Mouse (Mus musculus): ENCODE data around the gene Hspb2. TPM values are rescaled to one million over a fixed set of nuclear protein-coding genes. Genes with fewer than 3 reads are reported as not detected.
A peak's percentile ranks its signal among the peaks of the same experiment; 100 is the strongest.

Hspb2 gene
- total RNA-seq, 2 experiments from 2014 or later = 119 to 133 TPM

- peak; percentile 95 to 96 for DNase-seq
- intact Hi-C loops (cut with DNase I) = loop anchor here (1.0 kb wide), 1 partner anchor 30 kb away; no protein-coding TSS in a partner anchor
These were observed 846 bp upstream of the Hspb2 start for GRCm38 (mm10) chr9:50752784-50753615.

- intact Hi-C loops (cut with DNase I) = no loop called here
- DNase-seq = peak; percentile 49 to 50
These were observed 831 bp downstream of the Hspb2 start, which contains the start of gene Cryab for GRCm38 (mm10) chr9:50751323-50751722. TSS of gene Cryab (plus strand) at chr9:50751325.

GRCm38 (mm10) chr9:50750706-50751105 lies 1.4 kb downstream of the Hspb2 start:
- peak in 1 of 2 experiments; percentile 48 for DNase-seq

GRCm38 (mm10) chr9:50746214-50746677 lies 5.9 kb downstream of the Hspb2 start, which contains the start of gene 2310030G06Rik:
TSS of gene 2310030G06Rik (minus strand) at chr9:50746536.
- intact Hi-C loops (cut with DNase I) = no loop called here
- DNase-seq = peak in 1 of 2 experiments; percentile 46

More at GRCm38 (mm10) chr9:50750706-50751105, 1.4 kb downstream of the Hspb2 start:
- intact Hi-C loops (cut with DNase I) = no loop called here

- DNase-seq = no peak
- intact Hi-C loops (cut with DNase I) = no loop called here
These were observed 6.3 kb downstream of the Hspb2 start for GRCm38 (mm10) chr9:50745806-50746205.

- intact Hi-C loops (cut with DNase I) = no loop called here
- DNase-seq = no peak
These were observed 9.4 kb downstream of the Hspb2 start for GRCm38 (mm10) chr9:50742744-50743143.

GRCm38 (mm10) chr9:50742261-50742660 lies 9.9 kb downstream of the Hspb2 start:
- intact Hi-C loops (cut with DNase I) = no loop called here

GRCm38 (mm10) chr9:50740867-50741784 lies 11.0 kb downstream of the Hspb2 start:
- intact Hi-C loops (cut with DNase I) = no loop called here
- DNase-seq = no peak

More at GRCm38 (mm10) chr9:50742261-50742660, 9.9 kb downstream of the Hspb2 start:
- no peak for DNase-seq

GRCm38 (mm10) chr9:50738914-50739870 lies 13.0 kb downstream of the Hspb2 start, which contains the start of gene Dixdc1:
TSS of gene Dixdc1 (minus strand) at chr9:50739517.
- intact Hi-C loops (cut with DNase I) = loop anchor here (10.0 kb wide), 1 partner anchor 294 kb away; no protein-coding TSS in a partner anchor
- peak; percentile 96 to 97 for DNase-seq

- peak; percentile 68 to 82 for DNase-seq
- intact Hi-C loops (cut with DNase I) = loop anchor here (1.0 to 10.0 kb wide), 3 partner anchors 26 to 290 kb away; no protein-coding TSS in a partner anchor
These were observed 17.2 kb downstream of the Hspb2 start for GRCm38 (mm10) chr9:50734989-50735388.

- intact Hi-C loops (cut with DNase I) = loop anchor here (10.0 kb wide), 1 partner anchor 288 kb away; no protein-coding TSS in a partner anchor
These were observed 19.6 kb downstream of the Hspb2 start for GRCm38 (mm10) chr9:50732560-50732959.

GRCm38 (mm10) chr9:50729600-50729999 lies 22.6 kb downstream of the Hspb2 start:
- intact Hi-C loops (cut with DNase I) = no loop called here
- no peak for DNase-seq

More at GRCm38 (mm10) chr9:50732560-50732959, 19.6 kb downstream of the Hspb2 start:
- DNase-seq = no peak

GRCm38 (mm10) chr9:50727925-50728651 lies 24.1 kb downstream of the Hspb2 start:
- peak; percentile 76 to 79 for DNase-seq
- intact Hi-C loops (cut with DNase I) = no loop called here

GRCm38 (mm10) chr9:50727171-50727924 lies 24.8 kb downstream of the Hspb2 start:
- DNase-seq = peak in 1 of 2 experiments; percentile 40

GRCm38 (mm10) chr9:50725921-50726590 lies 26.1 kb downstream of the Hspb2 start:
- DNase-seq = no peak
- intact Hi-C loops (cut with DNase I) = no loop called here

More at GRCm38 (mm10) chr9:50727171-50727924, 24.8 kb downstream of the Hspb2 start:
- intact Hi-C loops (cut with DNase I) = no loop called here

GRCm38 (mm10) chr9:50724661-50725330 lies 27.4 kb downstream of the Hspb2 start:
- intact Hi-C loops (cut with DNase I) = no loop called here
- no peak for DNase-seq

GRCm38 (mm10) chr9:50724147-50724546 lies 28.0 kb downstream of the Hspb2 start:
- no peak for DNase-seq
- intact Hi-C loops (cut with DNase I) = no loop called here
